Mouse (Mus musculus) stomach, embryonic 15.5 days (tissue): Measurements from ENCODE around the gene Esam. TPM values are rescaled to one million over a fixed set of nuclear protein-coding genes. Genes with fewer than 3 reads are reported as not detected.

Source experiments
- ATAC-seq: fragments of 200-750 bp; cut with Nextera tagmentation; 2 replicates; pipeline ENCODE4 v1.8.0; 2017; ENCODE audit warnings: low read depth, moderate number of reproducible peaks, moderate TSS enrichment; ENCODE audit not compliant: insufficient read depth, low FRiP score
- H3K27ac ChIP-seq: fragments of 300-500 bp; sonication (generic); 2 replicates; pipeline ENCODE4 v1.5.1; 2015; ENCODE audit warnings: mild to moderate bottlenecking, inconsistent platforms
- H3K27me3 ChIP-seq: fragments of 300-500 bp; sonication (generic); replicated peaks from 2 replicates; pipeline ENCODE4 v1.6.1; 2015; ENCODE audit warnings: inconsistent platforms
- H3K36me3 ChIP-seq: fragments of 300-500 bp; sonication (generic); 2 replicates; pipeline ENCODE4 v1.6.1; 2015; ENCODE audit warnings: inconsistent platforms
- H3K4me1 ChIP-seq: fragments of 300-500 bp; sonication (generic); 2 replicates; pipeline ENCODE4 v1.6.1; 2015; ENCODE audit warnings: inconsistent platforms
- H3K4me2 ChIP-seq: fragments of 300-500 bp; sonication (generic); 2 replicates; pipeline ENCODE4 v1.6.1; 2015; ENCODE audit warnings: mild to moderate bottlenecking, inconsistent platforms
- H3K4me3 ChIP-seq: fragments of 300-500 bp; sonication (generic); replicated peaks from 2 replicates; pipeline ENCODE4 v1.5.1; 2015; ENCODE audit warnings: inconsistent platforms
- H3K9ac ChIP-seq: fragments of 300-500 bp; sonication (generic); 2 replicates; pipeline ENCODE4 v1.6.1; 2015; ENCODE audit warnings: inconsistent platforms
- H3K9me3 ChIP-seq: fragments of 300-500 bp; sonication (generic); 2 replicates; pipeline ENCODE4 v1.6.1; 2016; ENCODE audit warnings: inconsistent platforms
- WGBS: fragments of 180-500 bp; shearing (Covaris S2); methylation state at CpG from one replicate; pipeline ENCODE4 v1.1.7; 2015; 5-methylcytosine and 5-hydroxymethylcytosine counted together
- polyA plus RNA-seq: library from polyadenylated mRNA; unstranded; fragments of >200 nt; fragmentation: Nextera tagmentation; extraction: Ambion mirVana; gene quantifications from 2 replicates; pipeline ENCODE4 v1.2.1, GENCODE M21; 2015

Gene Esam
- polyA plus RNA-seq, 1 experiment from 2014 or later: 55.3 TPM

GRCm38 (mm10) chr9:37546889-37547288 lies 19.0 kb downstream of the Esam start:
- H3K27me3 ChIP-seq: peaks cover 31% of the 10 kb centered on the region
- no peak overlapping the region for H3K9ac ChIP-seq
- peaks cover 24% of the 10 kb centered on the region; the same call in 1 of the 2 replicates for H3K4me1 ChIP-seq
- 71% methylated on average over 1 of the region's 1 CpGs for WGBS
- H3K9me3 ChIP-seq: no peaks in the 10 kb centered on the region
- no peak for ATAC-seq
- H3K36me3 ChIP-seq: no peaks in the 10 kb centered on the region
- no peak overlapping the region for H3K27ac ChIP-seq
- H3K4me3 ChIP-seq: no peak overlapping the region
- no peak overlapping the region for H3K4me2 ChIP-seq

- no peak for ATAC-seq
- Histone ChIP-seq H3K4me3 (no peak overlapping the region), H3K9ac (no peak overlapping the region), H3K27ac (no peak overlapping the region), H3K4me1 (peaks cover 14% of the 10 kb centered on the region), H3K4me2 (no peak overlapping the region), H3K36me3 (no peaks in the 10 kb centered on the region), H3K27me3 (peaks cover 39% of the 10 kb centered on the region), H3K9me3 (no peaks in the 10 kb centered on the region)
- 70% methylated on average over 1 of the region's 1 CpGs for WGBS
Observed at GRCm38 (mm10) chr9:37550435-37550834, 22.6 kb downstream of the Esam start.

- peak overlapping the region; percentile 84 for H3K4me2 ChIP-seq
- ATAC-seq: no peak
- H3K9me3 ChIP-seq: no peaks in the 10 kb centered on the region
- peak overlapping the region; percentile 37 for H3K4me3 ChIP-seq
- H3K27me3 ChIP-seq: peaks cover 26% of the 10 kb centered on the region
- H3K36me3 ChIP-seq: no peaks in the 10 kb centered on the region
- H3K9ac ChIP-seq: no peak overlapping the region
- no peak overlapping the region for H3K27ac ChIP-seq
- peaks cover 9% of the 10 kb centered on the region for H3K4me1 ChIP-seq
- 3% methylated on average over 23 of the region's 23 CpGs for WGBS
Observed at GRCm38 (mm10) chr9:37551751-37552531, 24.1 kb downstream of the Esam start.

GRCm38 (mm10) chr9:37552536-37553293 lies 24.8 kb downstream of the Esam start, which contains the start of gene Nrgn:
TSS of gene Nrgn (minus strand) at chr9:37552904.
- Histone ChIP-seq H3K27ac (no peak within 1 kb of the TSS), H3K36me3 (no peaks in the 10 kb centered on the region), H3K4me1 (peaks cover 9% of the 10 kb centered on the region), H3K4me2 (peak within 1 kb of the TSS; percentile 84), H3K9me3 (no peaks in the 10 kb centered on the region), H3K27me3 (peaks cover 26% of the 10 kb centered on the region), H3K4me3 (peak within 1 kb of the TSS; percentile 37), H3K9ac (no peak within 1 kb of the TSS)
- ATAC-seq: peak; percentile 95
- 5% methylated on average over 31 of the region's 31 CpGs for WGBS

DNA sequence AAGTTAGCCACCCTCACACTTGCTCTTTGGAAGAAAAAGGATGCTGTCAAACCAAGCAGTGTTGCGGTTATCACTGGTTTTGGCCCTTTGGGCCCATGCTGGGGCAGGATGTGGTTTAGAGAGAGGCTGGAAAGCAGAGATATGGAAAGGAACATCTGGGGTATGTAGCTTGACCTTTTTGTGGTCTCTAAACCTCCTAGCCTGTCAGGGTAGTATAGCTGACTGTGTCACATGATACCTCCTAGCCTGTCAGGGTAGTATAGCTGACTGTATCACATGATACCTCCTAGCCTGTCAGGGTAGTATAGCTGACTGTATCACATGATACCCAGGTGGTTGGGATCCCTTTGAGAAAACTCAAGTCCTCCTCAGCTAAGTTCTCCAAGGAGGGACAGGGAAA lies 26.4 kb downstream of the Esam start:
- 80% methylated on average over 1 of the region's 1 CpGs for WGBS
- Histone ChIP-seq H3K4me3 (no peak overlapping the region), H3K4me2 (no peak overlapping the region), H3K36me3 (no peaks in the 10 kb centered on the region), H3K4me1 (peaks cover 9% of the 10 kb centered on the region), H3K9ac (no peak overlapping the region), H3K27ac (no peak overlapping the region), H3K9me3 (no peaks in the 10 kb centered on the region), H3K27me3 (peaks cover 26% of the 10 kb centered on the region)
- ATAC-seq: no peak

DNA sequence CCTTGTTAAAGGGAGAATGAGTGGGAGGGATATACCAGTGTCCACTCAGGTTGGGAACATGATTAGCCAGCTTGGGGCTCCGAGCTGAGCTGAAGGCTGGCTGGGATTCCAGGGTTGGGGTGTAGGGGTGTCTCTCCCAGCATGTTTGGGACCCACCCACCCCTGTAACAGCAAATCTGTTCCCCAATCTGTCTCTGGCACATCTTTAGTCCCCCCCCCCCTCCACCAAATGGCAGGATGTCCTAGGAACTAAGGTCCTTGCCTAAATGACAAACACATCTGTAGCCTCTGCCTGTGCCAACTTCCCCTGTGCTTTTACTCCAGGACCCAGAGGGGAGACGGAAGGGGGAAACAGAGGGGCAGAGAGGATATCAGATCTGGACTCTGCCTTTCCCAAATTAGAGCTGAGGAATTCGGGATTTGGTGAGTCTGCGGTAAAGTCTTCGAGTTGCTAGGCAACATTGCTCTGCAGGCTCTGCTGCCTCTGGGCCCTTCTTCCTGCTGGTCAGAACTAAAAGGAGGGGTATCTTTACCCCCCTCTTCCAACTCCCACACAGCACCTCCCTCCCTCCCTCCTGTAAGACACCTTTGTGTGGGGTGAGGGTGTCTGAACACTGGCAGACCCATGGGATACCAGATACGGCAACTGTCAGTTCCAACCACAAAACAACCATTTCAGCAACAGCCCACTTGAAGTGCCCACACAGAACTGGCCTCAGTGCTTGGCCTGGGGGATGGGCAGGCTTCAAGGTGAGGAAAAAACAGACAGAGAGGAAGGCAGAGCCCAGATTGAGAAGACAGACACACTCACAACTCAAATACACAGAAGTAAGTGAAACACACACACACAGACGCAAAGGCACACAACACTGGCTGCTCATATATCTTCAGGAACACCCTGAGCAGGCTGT lies 27.2 kb downstream of the Esam start, which contains the start of gene Siae:
Gene Siae (plus strand): TSS at position 861 of the 911 bp plus-strand sequence.
- H3K4me3 ChIP-seq: no peak within 1 kb of the TSS
- WGBS: 31% methylated on average over 7 of the region's 7 CpGs
- H3K4me2 ChIP-seq: no peak within 1 kb of the TSS
- no peaks in the 10 kb centered on the region for H3K9me3 ChIP-seq
- peaks cover 9% of the 10 kb centered on the region for H3K4me1 ChIP-seq
- H3K27ac ChIP-seq: no peak within 1 kb of the TSS
- H3K36me3 ChIP-seq: no peaks in the 10 kb centered on the region
- H3K9ac ChIP-seq: no peak within 1 kb of the TSS
- no peak for ATAC-seq
- H3K27me3 ChIP-seq: peaks cover 24% of the 10 kb centered on the region

GRCm38 (mm10) chr9:37556366-37556765 lies 28.5 kb downstream of the Esam start:
- Histone ChIP-seq H3K27ac (no peak overlapping the region), H3K4me2 (no peak overlapping the region), H3K9ac (no peak overlapping the region), H3K4me1 (peaks cover 9% of the 10 kb centered on the region), H3K36me3 (no peaks in the 10 kb centered on the region), H3K9me3 (no peaks in the 10 kb centered on the region), H3K27me3 (peaks cover 16% of the 10 kb centered on the region), H3K4me3 (no peak overlapping the region)
- ATAC-seq: no peak
- 67% methylated on average over 3 of the region's 3 CpGs for WGBS

- no peaks in the 10 kb centered on the region for H3K27me3 ChIP-seq
- no peaks in the 10 kb centered on the region for H3K36me3 ChIP-seq
- 85% methylated on average over 2 of the region's 2 CpGs for WGBS
- H3K9ac ChIP-seq: no peak overlapping the region
- ATAC-seq: no peak
- H3K4me3 ChIP-seq: no peak overlapping the region
- H3K4me1 ChIP-seq: no peaks in the 10 kb centered on the region
- H3K27ac ChIP-seq: no peak overlapping the region
- no peaks in the 10 kb centered on the region for H3K9me3 ChIP-seq
- no peak overlapping the region for H3K4me2 ChIP-seq
Observed at GRCm38 (mm10) chr9:37560617-37561016, 32.7 kb downstream of the Esam start.

DNA sequence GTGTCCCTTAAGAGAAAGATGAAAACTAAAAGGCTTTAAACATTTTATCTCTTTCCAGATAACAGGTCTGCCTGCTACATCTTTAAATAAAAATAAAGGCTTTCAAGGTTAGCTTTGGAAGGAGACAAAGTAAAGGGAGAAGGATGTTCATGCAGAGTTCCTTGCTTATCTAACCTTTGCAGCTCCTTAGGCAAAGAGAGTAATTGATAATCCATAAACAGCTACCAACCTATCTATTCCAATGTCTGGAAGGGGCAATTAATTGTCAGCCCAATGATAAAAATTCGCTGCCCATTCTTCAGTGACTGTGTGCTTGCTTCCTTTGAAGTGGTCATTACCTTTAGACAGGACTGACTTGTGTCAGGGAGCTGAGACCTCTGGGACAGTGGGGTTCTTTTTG lies 35.9 kb downstream of the Esam start:
- H3K4me2 ChIP-seq: no peak overlapping the region
- no peaks in the 10 kb centered on the region for H3K36me3 ChIP-seq
- H3K9ac ChIP-seq: no peak overlapping the region
- H3K4me3 ChIP-seq: no peak overlapping the region
- peaks cover 8% of the 10 kb centered on the region; the same call in 1 of the 2 replicates for H3K4me1 ChIP-seq
- 49% methylated on average over 1 of the region's 1 CpGs for WGBS
- H3K27ac ChIP-seq: no peak overlapping the region
- no peak for ATAC-seq
- no peaks in the 10 kb centered on the region for H3K9me3 ChIP-seq
- H3K27me3 ChIP-seq: no peaks in the 10 kb centered on the region

GRCm38 (mm10) chr9:37567019-37567418 lies 39.1 kb downstream of the Esam start:
- H3K36me3 ChIP-seq: no peaks in the 10 kb centered on the region
- H3K9me3 ChIP-seq: no peaks in the 10 kb centered on the region
- no peak overlapping the region for H3K4me3 ChIP-seq
- H3K4me1 ChIP-seq: peaks cover 8% of the 10 kb centered on the region; the same call in 1 of the 2 replicates
- 76% methylated on average over 2 of the region's 2 CpGs for WGBS
- H3K27me3 ChIP-seq: no peaks in the 10 kb centered on the region
- no peak overlapping the region for H3K9ac ChIP-seq
- no peak overlapping the region for H3K27ac ChIP-seq
- no peak overlapping the region for H3K4me2 ChIP-seq
- ATAC-seq: no peak

DNA sequence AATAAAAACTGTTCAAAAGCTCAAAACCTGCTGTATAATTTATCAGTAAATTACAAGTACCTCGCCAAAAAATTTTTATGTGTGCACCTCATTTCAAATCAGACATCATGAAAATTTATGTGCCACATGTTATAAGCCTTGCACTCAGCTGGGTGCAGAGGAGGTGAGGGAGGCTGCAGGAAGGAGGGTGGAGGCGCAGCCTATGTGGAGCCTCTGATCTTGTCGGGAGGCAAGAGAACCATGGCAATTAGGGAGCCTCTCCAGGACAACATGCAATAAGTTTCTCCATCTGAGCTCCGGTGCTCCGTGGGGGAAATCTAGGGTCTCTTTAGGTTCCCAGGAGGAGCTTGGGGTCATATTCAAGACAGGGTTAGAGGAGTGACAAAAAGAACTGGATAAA lies 39.6 kb downstream of the Esam start:
- Histone ChIP-seq H3K9me3 (no peaks in the 10 kb centered on the region), H3K9ac (no peak overlapping the region), H3K4me3 (no peak overlapping the region), H3K27ac (no peak overlapping the region), H3K36me3 (no peaks in the 10 kb centered on the region), H3K4me1 (peaks cover 8% of the 10 kb centered on the region; the same call in 1 of the 2 replicates), H3K4me2 (peak overlapping the region; percentile 30), H3K27me3 (no peaks in the 10 kb centered on the region)
- WGBS: 49% methylated on average over 5 of the region's 5 CpGs
- ATAC-seq: no peak
